Mouse (Mus musculus) bone marrow macrophage, adult 2 months (primary cell): ENCODE data around the gene Mapk6.

Source experiments
- CTCF ChIP-seq: IDR thresholded peaks from 2 replicates; pipeline ENCODE4 v1.5.1; 2012; ENCODE audit warnings: low read depth, mild to moderate bottlenecking, low read length, moderate library complexity
- POLR2A ChIP-seq: IDR thresholded peaks from 2 replicates; pipeline ENCODE4 v1.6.1; 2012; ENCODE audit warnings: mild to moderate bottlenecking, low read depth, low read length, borderline replicate concordance

GRCm38 (mm10) chr9:75425796-75426391, 16.1 kb upstream of the Mapk6 start:
- TF ChIP-seq CTCF (no peak), POLR2A (no peak)
